Mouse (Mus musculus) limb, embryonic 13.5 days (tissue): ENCODE measurements around the gene Cst9. TPM values are rescaled to one million over a fixed set of nuclear protein-coding genes. Genes with fewer than 3 reads are reported as not detected.

ENCODE experiments used
- ATAC-seq: fragments of 200-750 bp; cut with Nextera tagmentation; 2 replicates; pipeline ENCODE4 v1.8.0; 2017; ENCODE audit warnings: low read depth, moderate number of reproducible peaks, moderate TSS enrichment; ENCODE audit not compliant: low FRiP score
- H3K27ac ChIP-seq: fragments of 300-500 bp; sonication (generic); 2 replicates; pipeline ENCODE4 v1.5.1; 2015; ENCODE audit warnings: inconsistent platforms, mild to moderate bottlenecking, moderate library complexity
- H3K27me3 ChIP-seq: fragments of 300-500 bp; sonication (generic); 2 replicates; pipeline ENCODE4 v1.6.1; 2015; ENCODE audit warnings: mild to moderate bottlenecking, inconsistent platforms
- H3K36me3 ChIP-seq: fragments of 300-500 bp; sonication (generic); 2 replicates; pipeline ENCODE4 v1.6.1; 2015; ENCODE audit warnings: inconsistent platforms, mild to moderate bottlenecking, moderate library complexity
- H3K4me1 ChIP-seq: fragments of 300-500 bp; sonication (generic); 2 replicates; pipeline ENCODE4 v1.6.1; 2015; ENCODE audit warnings: inconsistent platforms
- H3K4me2 ChIP-seq: fragments of 300-500 bp; sonication (generic); replicated peaks from 2 replicates; pipeline ENCODE4 v1.6.1; 2015; ENCODE audit warnings: inconsistent platforms, mild to moderate bottlenecking, moderate library complexity
- H3K4me3 ChIP-seq: fragments of 300-500 bp; sonication (generic); 2 replicates; pipeline ENCODE4 v1.5.1; 2015; ENCODE audit warnings: moderate library complexity, mild to moderate bottlenecking, inconsistent platforms
- H3K9ac ChIP-seq: fragments of 300-500 bp; sonication (generic); 2 replicates; pipeline ENCODE4 v1.6.1; 2015; ENCODE audit warnings: mild to moderate bottlenecking, inconsistent platforms
- H3K9me3 ChIP-seq: fragments of 300-500 bp; sonication (generic); 2 replicates; pipeline ENCODE4 v1.6.1; 2016; ENCODE audit warnings: inconsistent platforms
- polyA plus RNA-seq: library from polyadenylated mRNA; unstranded; fragments of >200 nt; fragmentation: Nextera tagmentation; extraction: Ambion mirVana; gene quantifications from 2 replicates; pipeline ENCODE4 v1.2.1, GENCODE M21; 2015

Gene Cst9
- polyA plus RNA-seq, 1 experiment from 2014 or later = not detected

GRCm38 (mm10) chr2:148884738-148885137 lies 49.8 kb downstream of the Cst9 start:
- H3K4me3 ChIP-seq = no peak overlapping the region
- no peak overlapping the region for H3K9ac ChIP-seq
- H3K27me3 ChIP-seq = no peaks in the 10 kb centered on the region
- H3K9me3 ChIP-seq = no peaks in the 10 kb centered on the region
- no peak overlapping the region for H3K4me2 ChIP-seq
- H3K27ac ChIP-seq = no peak overlapping the region
- no peaks in the 10 kb centered on the region for H3K36me3 ChIP-seq
- ATAC-seq = no peak
- no peaks in the 10 kb centered on the region for H3K4me1 ChIP-seq

Other genes starting within 250 kb of the Cst9 start
- 89.8 and 97.1 TPM in 2 replicates for gene Nxt1, start 162.5 kb upstream of the Cst9 start, polyA plus RNA-seq
- 22.5 and 23.9 TPM in 2 replicates for gene Gzf1, start 154.1 kb upstream of the Cst9 start, polyA plus RNA-seq
- gene Napb, start 102.7 kb upstream of the Cst9 start, polyA plus RNA-seq = 4.3 and 4.6 TPM in 2 replicates
- not detected in 2 replicates for gene Cstl1, start 84.8 kb upstream of the Cst9 start, polyA plus RNA-seq
- not detected in 2 replicates for gene Cst11, start 63.6 kb upstream of the Cst9 start, polyA plus RNA-seq
- not detected in 2 replicates for gene 8030411F24Rik, start 53.1 kb upstream of the Cst9 start, polyA plus RNA-seq
- not detected in 2 replicates for gene Cst12, start 45.8 kb upstream of the Cst9 start, polyA plus RNA-seq
- not detected in 2 replicates for gene Cst8, start 36.4 kb upstream of the Cst9 start, polyA plus RNA-seq
- not detected in 2 replicates for gene Cst13, start 15.1 kb upstream of the Cst9 start, polyA plus RNA-seq
- gene 9230104L09Rik, start 29.9 kb downstream of the Cst9 start, polyA plus RNA-seq = not detected in 2 replicates
- gene Cst3, start 40.5 kb downstream of the Cst9 start, polyA plus RNA-seq = 386 and 403 TPM in 2 replicates
- not detected in 2 replicates for gene Gm1330, start 168.1 kb downstream of the Cst9 start, polyA plus RNA-seq
- gene Gm10750, start 182.1 kb downstream of the Cst9 start, polyA plus RNA-seq = not detected in 2 replicates